Mouse (Mus musculus): ENCODE results near the gene Klhl40. TPM values are rescaled to one million over a fixed set of nuclear protein-coding genes. Genes with fewer than 3 reads are reported as not detected.

Gene Klhl40
- polyA plus RNA-seq, 1 experiment from 2014 or later = 0.17 TPM

Other genes starting within 250 kb of the Klhl40 start
- not detected in 2 replicates for gene Lyzl4, start 135.5 kb upstream of the Klhl40 start, polyA plus RNA-seq (2016; fragmentation: Nextera tagmentation; extraction: Ambion mirVana)
- 0.16 and 0.33 TPM in 2 replicates for gene Vipr1, start 134.9 kb upstream of the Klhl40 start, polyA plus RNA-seq (2016; fragmentation: Nextera tagmentation; extraction: Ambion mirVana)
- gene Sec22c, start 72.1 kb upstream of the Klhl40 start, polyA plus RNA-seq (2016; fragmentation: Nextera tagmentation; extraction: Ambion mirVana) = 14.9 and 17.8 TPM in 2 replicates
- gene Ss18l2, start 67.3 kb upstream of the Klhl40 start, polyA plus RNA-seq (2016; fragmentation: Nextera tagmentation; extraction: Ambion mirVana) = 91.0 and 92.4 TPM in 2 replicates
- gene Nktr, start 58.4 kb upstream of the Klhl40 start, polyA plus RNA-seq (2016; fragmentation: Nextera tagmentation; extraction: Ambion mirVana) = 61.2 and 62.9 TPM in 2 replicates
- gene Zfp651, start 18.3 kb upstream of the Klhl40 start, polyA plus RNA-seq (2016; fragmentation: Nextera tagmentation; extraction: Ambion mirVana) = 5.3 and 6.4 TPM in 2 replicates
- gene Hhatl, start 14.9 kb downstream of the Klhl40 start, polyA plus RNA-seq (2016; fragmentation: Nextera tagmentation; extraction: Ambion mirVana) = not detected in 2 replicates
- gene Ccdc13, start 61.9 kb downstream of the Klhl40 start, polyA plus RNA-seq (2016; fragmentation: Nextera tagmentation; extraction: Ambion mirVana) = 0.83 and 1.2 TPM in 2 replicates
- 195 and 201 TPM in 2 replicates for gene Higd1a, start 80.8 kb downstream of the Klhl40 start, polyA plus RNA-seq (2016; fragmentation: Nextera tagmentation; extraction: Ambion mirVana)
- 0.18 and 0.52 TPM in 2 replicates for gene Ackr2, start 120.7 kb downstream of the Klhl40 start, polyA plus RNA-seq (2016; fragmentation: Nextera tagmentation; extraction: Ambion mirVana)
- gene Cyp8b1, start 138.7 kb downstream of the Klhl40 start, polyA plus RNA-seq (2016; fragmentation: Nextera tagmentation; extraction: Ambion mirVana) = not detected in 2 replicates
- 0.37 and 0.53 TPM in 2 replicates for gene Fam198a, start 173.4 kb downstream of the Klhl40 start, polyA plus RNA-seq (2016; fragmentation: Nextera tagmentation; extraction: Ambion mirVana)
- 13.5 and 13.9 TPM in 2 replicates for gene Pomgnt2, start 219.5 kb downstream of the Klhl40 start, polyA plus RNA-seq (2016; fragmentation: Nextera tagmentation; extraction: Ambion mirVana)

Data from embryonic facial prominence, embryonic 10.5 days (tissue).